Mouse (Mus musculus) kidney, adult 2 months (tissue): Measurements from ENCODE around the gene Gm10134. TPM values are rescaled to one million over a fixed set of nuclear protein-coding genes. Genes with fewer than 3 reads are reported as not detected.

Source experiments
- DNase-seq: peaks from one replicate; pipeline ENCODE4 v3.0.0; 2021
- H3K27ac ChIP-seq: fragments of 200-500 bp; 2 replicates; pipeline ENCODE4 v1.5.1; 2012; ENCODE audit warnings: low read depth, low read length, control low read depth, inconsistent platforms; ENCODE audit not compliant: insufficient read depth
- H3K27me3 ChIP-seq: fragments of 200-500 bp; replicated peaks from 2 replicates; pipeline ENCODE4 v1.6.1; 2012; ENCODE audit warnings: mild to moderate bottlenecking, moderate library complexity, low read length, inconsistent platforms; ENCODE audit not compliant: control insufficient read depth, insufficient read depth
- H3K36me3 ChIP-seq: fragments of 200-500 bp; 2 replicates; pipeline ENCODE4 v1.6.1; 2012; ENCODE audit warnings: mild to moderate bottlenecking, moderate library complexity, low read length, inconsistent platforms; ENCODE audit not compliant: control insufficient read depth, insufficient read depth
- H3K4me1 ChIP-seq: fragments of 200-500 bp; 2 replicates; pipeline ENCODE4 v1.6.1; 2011; ENCODE audit warnings: low read length; ENCODE audit not compliant: control insufficient read depth, insufficient read depth
- H3K4me3 ChIP-seq: fragments of 200-500 bp; 2 replicates; pipeline ENCODE4 v1.5.1; 2011; ENCODE audit warnings: mild to moderate bottlenecking, low read depth, low read length, control low read depth; ENCODE audit not compliant: insufficient read depth
- CTCF ChIP-seq: fragments of 200-500 bp; conservative IDR thresholded peaks from 2 replicates; pipeline ENCODE4 v1.5.1; 2011; ENCODE audit warnings: low read depth, mild to moderate bottlenecking, control low read depth, low read length, moderate library complexity, mixed read lengths; ENCODE audit not compliant: insufficient read depth, insufficient read length
- POLR2A ChIP-seq: fragments of 200-500 bp; IDR thresholded peaks from one replicate; pipeline ENCODE4 v1.6.1; 2011; ENCODE audit warnings: low read depth, low read length, control low read depth
- WGBS: fragments of 180-500 bp; shearing (Covaris S2); methylation state at CpG from one replicate; pipeline ENCODE4 v1.1.7; 2018; 5-methylcytosine and 5-hydroxymethylcytosine counted together
- polyA plus RNA-seq: library from polyadenylated mRNA; depleted of rRNA; stranded (reverse); fragments of >200 nt; gene quantifications from 2 replicates; pipeline ENCODE4 v1.2.3, GENCODE M21; 2012; rRNA removed

The Gm10134 gene
- polyA plus RNA-seq, 1 experiment, result 0.33 TPM

DNA sequence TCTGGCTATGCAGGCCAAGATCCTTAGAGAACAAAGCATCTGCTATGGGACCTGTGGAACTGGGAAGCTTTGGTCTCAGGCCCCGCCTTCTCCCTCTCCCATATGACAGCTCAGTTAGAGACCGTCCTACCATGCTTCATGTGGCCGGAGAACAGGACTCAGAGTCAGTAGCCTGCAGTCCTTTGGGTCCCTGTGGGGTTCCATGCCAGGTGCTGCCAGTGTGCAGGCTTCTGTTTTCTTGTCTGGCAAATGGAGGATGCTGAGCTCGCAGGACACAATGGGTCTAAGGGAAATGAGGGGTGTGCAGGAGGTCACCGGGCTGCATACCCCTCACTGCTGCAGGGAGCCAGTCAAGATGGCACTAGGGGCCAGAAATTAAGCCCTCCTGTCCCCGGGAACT is 40.7 kb downstream of the Gm10134 start:
- Histone ChIP-seq H3K27ac (no peak overlapping the region), H3K27me3 (no peaks in the 10 kb centered on the region), H3K4me1 (no peaks in the 10 kb centered on the region; the same call in 1 of the 2 replicates), H3K4me3 (no peak overlapping the region), H3K36me3 (no peaks in the 10 kb centered on the region)
- 87% methylated on average over 6 of the region's 6 CpGs for WGBS
- TF ChIP-seq CTCF, result no peak
- no peak for TF ChIP-seq POLR2A
- no peak for DNase-seq

- no peaks in the 10 kb centered on the region for H3K36me3 ChIP-seq
- 46% methylated on average over 11 of the region's 11 CpGs for WGBS
These were observed 41.6 kb downstream of the Gm10134 start for GRCm38 (mm10) chr2:28547237-28548172.

DNA sequence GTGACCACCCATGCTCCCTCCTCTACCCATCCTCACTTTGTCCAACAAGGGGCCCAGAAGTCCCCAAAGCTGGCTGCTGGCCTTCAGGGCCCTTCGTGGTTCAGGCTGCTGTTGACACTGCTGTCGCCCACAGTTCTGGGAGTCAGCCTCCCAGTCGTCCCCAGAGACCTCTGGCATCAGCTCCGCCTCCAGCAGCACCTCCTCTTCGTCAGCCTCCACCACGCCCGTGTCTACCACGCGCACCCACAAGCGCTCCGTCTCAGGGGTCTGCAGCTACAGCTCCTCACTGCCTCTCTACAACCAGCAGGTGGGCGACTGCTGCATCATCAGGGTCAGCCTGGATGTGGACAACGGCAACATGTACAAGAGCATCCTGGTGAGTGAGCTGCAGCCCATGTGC is 43.3 kb downstream of the Gm10134 start:
- Histone ChIP-seq H3K27ac (no peak overlapping the region), H3K27me3 (no peaks in the 10 kb centered on the region), H3K4me3 (no peak overlapping the region), H3K36me3 (no peaks in the 10 kb centered on the region), H3K4me1 (no peaks in the 10 kb centered on the region; the same call in 1 of the 2 replicates)
- TF ChIP-seq POLR2A (no peak), CTCF (no peak)
- 94% methylated on average over 13 of the region's 13 CpGs for WGBS
- no peak for DNase-seq

More at GRCm38 (mm10) chr2:28547237-28548172, 41.6 kb downstream of the Gm10134 start:
- Histone ChIP-seq H3K4me3 (no peak overlapping the region), H3K4me1 (no peaks in the 10 kb centered on the region; the same call in 1 of the 2 replicates), H3K27me3 (no peaks in the 10 kb centered on the region), H3K27ac (no peak overlapping the region)
- TF ChIP-seq CTCF (peak; percentile 97), POLR2A (no peak)
- peak; percentile 90 for DNase-seq

- H3K4me3 ChIP-seq, result no peak overlapping the region
- no peaks in the 10 kb centered on the region for H3K36me3 ChIP-seq
- no peak for TF ChIP-seq POLR2A
- TF ChIP-seq CTCF, result no peak
- no peaks in the 10 kb centered on the region; the same call in 1 of the 2 replicates for H3K4me1 ChIP-seq
- 97% methylated on average over 5 of the region's 5 CpGs for WGBS
- H3K27me3 ChIP-seq, result no peaks in the 10 kb centered on the region
- no peak overlapping the region for H3K27ac ChIP-seq
- DNase-seq, result no peak
These were observed 46.4 kb downstream of the Gm10134 start for GRCm38 (mm10) chr2:28552301-28552700.

Other genes starting within 250 kb of the Gm10134 start
- gene Ppp1r26, start 59.3 kb upstream of the Gm10134 start, polyA plus RNA-seq, result 4.2 and 4.9 TPM in 2 replicates
- gene 1700007K13Rik, start 39.8 kb upstream of the Gm10134 start, polyA plus RNA-seq, result 0.86 and 1.3 TPM in 2 replicates
- gene Mrps2, start 38.0 kb upstream of the Gm10134 start, polyA plus RNA-seq, result 65.7 and 72.7 TPM in 2 replicates
- 1.2 and 1.3 TPM in 2 replicates for gene Gbgt1, start 9.2 kb upstream of the Gm10134 start, polyA plus RNA-seq
- 24.6 and 32.3 TPM in 2 replicates for gene Ralgds, start 7.0 kb downstream of the Gm10134 start, polyA plus RNA-seq
- 0.15 TPM in 1 of 2 replicates, not detected in the other for gene Cel, start 57.3 kb downstream of the Gm10134 start, polyA plus RNA-seq
- gene Gtf3c5, start 77.7 kb downstream of the Gm10134 start, polyA plus RNA-seq, result 20.4 and 20.8 TPM in 2 replicates
- 0.06 and 0.30 TPM in 2 replicates for gene Gfi1b, start 115.9 kb downstream of the Gm10134 start, polyA plus RNA-seq
- gene Tsc1, start 135.1 kb downstream of the Gm10134 start, polyA plus RNA-seq, result 17.5 and 21.4 TPM in 2 replicates
- 1.4 and 1.5 TPM in 2 replicates for gene Spaca9, start 193.6 kb downstream of the Gm10134 start, polyA plus RNA-seq
- gene Ak8, start 194.1 kb downstream of the Gm10134 start, polyA plus RNA-seq, result 0.34 and 0.36 TPM in 2 replicates